Mouse (Mus musculus) 416B (cell line): Measurements from ENCODE around the gene Wdr63.

Experiments
- DNase-seq: peaks from one replicate; pipeline ENCODE4 v3.0.0; 2011; ENCODE audit warnings: low read depth

The Wdr63 gene

DNA sequence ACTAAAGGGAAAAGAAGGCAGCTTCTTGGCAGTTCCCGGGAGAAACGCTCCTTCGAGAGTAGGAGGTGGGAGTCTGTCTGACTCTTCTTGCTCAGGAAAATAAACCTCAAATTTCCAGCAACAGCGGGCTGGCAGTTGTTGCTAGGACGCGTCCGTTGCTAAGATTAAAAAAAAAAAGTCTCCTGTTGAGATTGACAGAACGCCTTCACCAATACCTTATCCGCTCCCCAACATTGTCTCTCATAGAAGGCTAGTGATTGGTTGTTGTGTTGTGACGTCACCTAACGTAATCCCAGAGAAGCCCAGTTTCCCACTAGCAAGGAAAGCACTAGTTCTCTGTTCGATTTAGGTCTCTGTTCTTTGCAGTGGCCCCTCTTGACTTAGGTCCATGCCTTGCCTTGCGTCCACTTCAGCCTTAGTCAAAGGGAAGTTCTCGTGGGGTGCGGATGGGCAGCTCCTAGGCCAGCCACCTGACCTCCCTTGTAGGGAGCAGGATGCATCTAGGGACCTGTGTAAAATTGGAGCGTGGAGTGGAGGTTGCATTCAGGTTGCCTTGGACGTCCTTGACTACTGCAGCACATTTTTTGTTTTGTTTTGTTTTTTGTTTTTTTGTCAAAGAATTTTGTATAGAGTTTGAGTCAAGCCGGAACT lies at the start of gene Wdr63:
Gene Wdr63 (minus strand): TSS at position 210 of the 651 bp plus-strand sequence.
- no peak for DNase-seq

DNA sequence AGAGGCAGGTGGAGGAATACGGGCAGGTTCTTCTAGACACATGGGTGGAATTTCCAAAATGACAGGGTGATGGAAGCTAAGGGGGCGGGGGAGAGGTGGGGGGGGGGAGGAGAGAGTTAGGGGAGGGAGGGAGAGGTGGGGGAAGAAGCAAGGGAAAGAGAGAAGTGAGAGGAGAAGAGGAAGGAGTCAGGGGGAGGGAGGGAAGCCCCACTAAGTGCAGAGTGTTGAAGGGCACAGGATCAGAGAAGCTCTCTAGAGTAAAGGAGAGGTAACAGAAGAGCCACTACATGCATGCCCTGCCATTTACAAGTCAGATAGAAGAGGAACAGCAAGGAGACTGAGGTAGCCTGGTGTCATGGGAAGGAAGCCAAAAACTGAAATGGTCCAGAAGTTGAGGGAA lies 48.9 kb upstream of the Wdr63 start:
- no peak for DNase-seq

DNA sequence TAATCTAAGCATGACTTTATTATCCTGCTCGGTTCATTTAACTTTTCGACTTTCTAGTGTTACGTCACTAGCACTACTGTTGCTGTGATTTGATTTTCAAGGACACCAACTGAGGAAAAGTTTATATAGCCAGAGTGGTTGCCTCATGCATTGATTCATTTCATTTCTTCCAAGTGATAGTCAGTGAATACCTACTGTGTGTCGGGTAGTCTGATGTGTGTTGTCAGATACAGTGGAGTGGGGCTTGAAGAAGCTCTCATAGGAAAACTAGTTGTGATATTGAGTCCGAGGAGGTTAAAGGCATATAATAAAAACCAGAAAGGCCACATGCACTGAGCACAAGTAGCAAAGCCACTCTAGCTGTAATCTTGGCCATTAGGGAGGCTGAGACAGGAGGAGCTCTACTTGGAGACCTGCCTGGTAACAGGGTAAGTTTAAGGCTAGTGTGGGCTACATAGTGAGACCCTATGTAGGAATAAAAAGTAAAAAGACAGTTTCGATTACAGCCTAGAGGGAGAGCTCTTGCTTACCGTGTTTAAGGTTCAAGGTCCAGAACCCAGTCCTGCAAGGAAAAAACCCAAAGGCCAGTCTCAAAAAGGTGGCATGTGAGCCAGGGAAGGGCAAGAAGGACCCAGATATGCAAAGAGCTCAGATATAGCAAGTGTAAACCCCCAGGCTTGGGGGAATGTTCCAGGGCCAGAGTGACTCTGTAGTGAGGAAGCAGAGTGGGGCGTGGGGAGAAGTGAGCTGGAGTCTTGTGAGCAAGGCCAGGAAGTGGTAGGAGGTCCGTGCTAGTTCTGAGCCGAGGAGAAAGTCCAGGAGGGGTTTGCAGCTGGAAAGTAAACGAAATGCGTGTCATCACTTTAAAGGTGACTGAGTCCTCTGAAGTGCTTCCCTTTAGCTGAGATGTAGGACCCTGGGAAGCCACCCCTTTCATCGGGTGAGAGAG lies 48.0 kb upstream of the Wdr63 start:
- no peak for DNase-seq

DNA sequence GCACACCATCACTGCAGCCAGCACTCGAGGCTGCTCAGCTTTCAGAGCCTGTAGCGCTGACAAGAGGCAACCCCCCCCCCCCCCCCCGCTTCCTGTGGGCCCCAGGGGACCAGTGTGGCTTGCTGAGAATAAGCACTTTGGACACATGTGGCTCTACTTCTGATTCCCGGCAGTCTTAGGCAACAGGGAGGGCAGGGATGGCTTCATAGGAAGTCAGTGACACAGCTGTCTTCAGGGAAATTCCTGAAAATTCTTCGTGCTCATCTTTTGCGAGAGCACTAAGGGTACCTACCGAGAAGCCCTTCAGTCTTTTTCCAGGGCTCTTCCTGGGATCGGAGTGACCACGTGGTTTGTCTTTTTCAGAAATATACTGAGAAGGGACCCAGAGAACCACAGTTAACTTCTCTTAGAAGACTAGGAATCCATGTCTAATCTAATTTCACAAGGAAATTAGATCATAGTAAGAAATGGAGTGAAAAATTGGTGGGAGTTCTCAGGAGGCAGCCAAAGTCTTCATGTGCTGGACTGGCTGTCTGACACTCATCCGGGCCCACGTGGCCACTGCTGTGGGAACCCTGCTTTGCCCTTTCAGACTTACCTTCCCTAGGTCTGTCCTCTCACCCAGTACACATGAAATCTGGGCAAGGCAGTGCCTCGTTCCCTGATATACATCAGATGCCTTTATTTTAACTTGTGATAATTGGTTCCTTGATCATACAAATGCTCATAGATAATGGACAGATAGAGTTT lies 46.1 kb upstream of the Wdr63 start:
- peak; percentile 8 for DNase-seq

DNA sequence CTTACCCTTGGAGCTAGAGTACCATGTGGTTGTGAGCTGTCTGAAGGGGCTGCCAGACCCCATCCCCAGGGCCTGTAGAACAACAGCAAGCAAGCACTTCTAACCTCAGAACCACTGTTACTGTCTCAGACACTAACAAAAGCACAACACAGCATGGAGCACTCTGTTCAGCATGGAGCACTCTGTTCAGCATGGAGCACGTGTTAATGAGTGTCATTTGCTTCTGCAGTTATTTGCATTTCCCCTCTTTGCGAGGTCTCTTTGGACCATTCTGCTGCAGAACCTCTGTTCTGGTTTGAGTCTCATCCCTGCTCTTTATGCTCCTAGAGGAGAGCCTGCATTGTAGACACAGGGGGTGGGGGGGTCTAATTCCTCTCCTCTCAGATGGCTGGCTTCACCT lies 45.0 kb upstream of the Wdr63 start:
- DNase-seq = no peak

DNA sequence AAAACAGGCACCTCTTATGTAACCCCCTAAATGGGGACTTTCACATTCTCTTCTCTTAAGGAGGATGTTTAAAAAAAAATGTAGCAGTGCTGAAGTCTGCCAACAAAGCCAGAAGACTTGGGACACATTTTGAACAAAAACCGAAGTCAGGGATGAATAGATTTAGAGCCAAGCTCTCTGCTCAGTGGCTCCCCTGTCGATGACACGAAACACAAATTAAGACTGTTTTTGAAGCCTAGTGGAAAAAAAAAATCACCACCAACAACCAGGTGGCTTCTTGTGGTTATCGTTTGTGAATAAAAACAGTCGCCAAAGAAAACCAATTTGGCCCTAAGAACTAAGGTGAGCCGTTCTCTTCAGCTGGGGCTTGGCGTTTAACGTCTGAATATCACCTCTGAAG lies 44.4 kb upstream of the Wdr63 start:
- no peak for DNase-seq

DNA sequence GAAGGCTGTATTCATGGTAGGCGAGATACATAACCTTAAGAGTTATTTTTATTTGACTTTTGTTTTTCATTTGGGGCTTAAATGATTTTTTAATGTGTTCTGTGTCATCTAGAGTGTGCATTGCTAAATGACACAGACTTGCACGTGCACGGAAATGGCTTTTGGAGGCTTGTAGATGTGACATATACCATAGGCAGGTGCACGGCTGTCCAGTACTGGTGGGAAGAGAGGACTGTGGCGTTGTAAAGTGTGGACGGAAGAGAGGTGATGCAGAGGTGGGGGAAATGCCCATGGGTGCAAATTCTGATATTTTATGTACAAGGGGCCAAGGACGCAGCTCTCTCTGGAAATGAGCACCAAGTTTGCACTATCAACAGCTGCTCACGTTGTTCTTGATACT lies 43.8 kb upstream of the Wdr63 start:
- DNase-seq = no peak

DNA sequence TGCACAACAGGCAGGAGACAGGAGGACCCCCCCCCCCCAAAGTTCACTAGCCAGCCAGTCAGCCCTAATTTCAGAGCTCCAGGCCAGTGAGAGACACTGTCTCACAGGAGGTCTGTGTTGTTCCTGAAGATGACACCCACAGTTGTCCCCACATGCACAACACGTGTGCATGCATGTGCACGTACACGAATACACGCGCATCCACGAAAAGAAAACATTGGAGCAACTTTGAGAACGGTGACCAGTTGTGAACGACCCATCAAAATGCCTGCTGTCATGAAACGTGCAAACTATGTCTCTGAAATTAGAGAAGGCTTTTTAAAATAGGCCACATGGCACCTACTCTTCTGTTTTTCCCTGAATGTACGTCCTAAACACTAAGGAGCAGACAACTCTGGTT lies 43.4 kb upstream of the Wdr63 start:
- no peak for DNase-seq

DNA sequence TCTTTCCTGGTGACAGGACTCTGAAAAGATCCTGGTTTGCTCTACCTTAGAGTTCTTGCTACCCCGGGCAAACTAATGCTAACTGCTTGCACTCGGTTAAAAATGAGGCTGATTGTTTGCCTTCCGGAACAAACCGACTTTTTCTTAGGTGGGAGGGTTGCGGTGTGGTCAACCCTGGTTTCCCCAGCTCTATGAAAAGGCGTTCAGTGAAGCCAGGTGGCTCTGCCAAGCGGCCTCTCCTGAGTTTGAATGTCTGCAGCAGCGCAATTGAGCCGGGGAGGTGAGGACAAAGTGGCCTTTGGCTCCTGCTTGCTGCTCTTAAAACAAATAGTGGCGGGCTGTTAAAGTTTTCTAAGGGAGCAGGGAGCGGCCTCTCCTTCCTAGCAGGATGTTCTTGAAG lies 42.6 kb upstream of the Wdr63 start:
- DNase-seq = no peak

DNA sequence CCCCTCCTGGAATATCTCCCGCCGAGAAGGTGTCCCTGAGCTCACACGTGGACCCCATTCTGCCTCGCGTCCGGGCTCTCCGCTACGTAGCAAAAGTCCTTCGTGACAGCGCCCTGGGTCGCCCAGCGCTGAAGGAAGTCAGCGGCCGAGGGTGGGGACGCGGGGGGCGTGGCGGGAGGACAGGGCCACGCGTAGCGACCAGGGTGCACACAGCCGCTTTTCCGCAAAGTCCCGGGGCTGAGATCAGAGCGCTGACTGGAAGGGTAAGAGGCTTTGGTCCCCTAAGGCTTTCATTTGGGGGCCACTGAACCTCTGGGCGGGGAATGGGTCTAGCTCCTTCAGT lies 42.1 kb upstream of the Wdr63 start:
- DNase-seq = no peak

DNA sequence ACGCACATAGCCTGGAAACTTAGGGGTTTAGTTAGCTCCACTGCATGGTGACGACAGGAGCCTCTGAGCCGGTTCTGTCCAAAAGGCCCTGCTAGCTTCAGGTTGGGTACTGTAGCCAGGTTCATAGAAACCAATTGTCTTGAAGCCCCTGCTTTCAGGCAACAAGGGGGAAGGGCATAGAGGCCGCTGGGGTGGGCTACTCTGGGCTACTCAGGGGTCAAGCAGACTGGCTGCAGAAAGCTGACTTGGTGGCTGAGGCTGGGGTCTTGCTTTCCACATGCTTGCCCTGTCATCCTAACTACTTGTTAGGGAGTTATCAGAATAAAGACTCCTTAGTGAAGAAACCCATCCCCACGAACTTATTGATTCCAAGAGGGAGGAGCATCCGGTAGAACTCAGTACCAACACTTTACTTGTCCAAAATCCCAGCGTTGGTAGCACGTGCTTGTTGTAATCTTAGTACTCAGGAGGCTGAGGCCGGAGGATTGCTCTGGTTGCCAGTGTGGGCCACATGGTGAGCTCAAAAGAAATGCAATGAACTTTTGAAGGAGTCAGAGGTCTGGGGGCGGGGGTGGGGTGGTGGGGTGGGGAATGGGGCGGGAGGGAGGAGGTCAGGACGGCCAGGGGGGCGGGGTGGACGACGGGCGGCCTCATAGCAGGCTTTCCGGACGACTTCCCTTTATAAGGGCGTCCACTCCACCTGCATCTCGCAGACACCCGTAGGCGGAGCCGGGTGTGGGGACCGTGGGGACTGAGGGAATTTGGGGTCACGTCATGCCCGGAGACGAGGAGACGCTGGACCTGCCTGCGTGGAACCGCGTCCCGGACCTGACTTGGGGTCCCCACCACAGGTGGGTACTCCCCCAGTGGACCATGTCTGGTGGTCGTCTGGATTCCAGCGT lies 41.5 kb upstream of the Wdr63 start, which contains the start of gene Mcoln2:
Gene Mcoln2 (plus strand): TSS at position 678 of the 902 bp plus-strand sequence.
- DNase-seq = no peak

DNA sequence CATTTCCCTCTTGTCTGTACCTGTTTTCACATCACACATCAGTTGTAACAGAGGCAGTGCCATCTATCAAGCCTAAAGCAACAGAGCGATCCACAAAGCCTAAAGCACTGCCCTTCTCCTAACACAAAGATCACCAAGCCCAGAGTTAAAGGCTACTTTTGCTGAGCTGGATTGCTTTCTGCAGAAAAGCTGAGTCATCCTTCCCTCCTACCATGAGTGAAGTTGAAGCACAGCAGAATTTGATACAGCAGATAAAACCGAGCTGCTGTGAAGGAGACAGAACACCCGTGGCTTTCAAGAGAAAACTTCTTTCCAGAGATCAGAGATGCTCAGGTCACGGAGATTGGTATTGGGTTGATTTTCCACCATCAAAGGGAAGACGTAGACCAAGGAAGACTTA lies 38.2 kb upstream of the Wdr63 start:
- DNase-seq = peak; percentile 36

DNA sequence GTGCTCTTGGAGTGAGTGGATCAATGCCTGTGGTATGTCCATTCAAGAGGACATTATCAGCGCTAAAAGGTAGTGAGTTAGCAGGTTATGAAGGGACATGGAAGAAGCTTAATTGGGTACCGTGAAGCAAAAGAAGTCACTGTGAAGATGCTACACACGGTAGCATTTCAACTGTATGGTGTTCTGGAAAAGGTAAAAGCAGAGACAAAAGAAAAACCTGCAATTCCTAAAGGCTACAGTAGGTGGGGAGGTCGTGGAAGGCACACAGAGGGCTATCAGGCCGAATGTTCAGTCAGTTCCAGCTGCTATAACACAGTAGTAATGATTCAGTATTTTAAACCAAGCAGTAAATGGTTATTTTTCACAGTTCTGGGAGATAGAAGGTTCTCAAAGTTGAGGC lies 37.6 kb upstream of the Wdr63 start:
- DNase-seq = no peak

DNA sequence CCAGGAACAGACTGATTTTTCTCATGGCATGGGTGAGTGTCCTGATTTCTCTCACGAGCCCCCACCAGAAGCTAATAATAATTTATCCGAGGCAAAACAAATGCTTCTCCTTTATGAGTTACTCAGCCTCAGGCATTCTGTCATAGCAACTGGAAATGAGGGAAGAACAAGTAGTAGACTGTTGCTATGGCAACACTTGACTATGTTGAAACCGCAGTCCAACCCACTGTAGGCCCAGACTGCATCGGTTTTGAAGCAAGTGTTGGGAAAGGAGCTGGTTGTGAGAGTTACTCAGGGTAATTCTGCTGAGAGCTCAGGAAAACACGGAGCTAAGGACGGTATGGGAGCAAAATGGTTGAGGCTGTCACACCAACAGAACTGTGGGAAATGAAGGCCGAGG lies 34.6 kb upstream of the Wdr63 start:
- no peak for DNase-seq

DNA sequence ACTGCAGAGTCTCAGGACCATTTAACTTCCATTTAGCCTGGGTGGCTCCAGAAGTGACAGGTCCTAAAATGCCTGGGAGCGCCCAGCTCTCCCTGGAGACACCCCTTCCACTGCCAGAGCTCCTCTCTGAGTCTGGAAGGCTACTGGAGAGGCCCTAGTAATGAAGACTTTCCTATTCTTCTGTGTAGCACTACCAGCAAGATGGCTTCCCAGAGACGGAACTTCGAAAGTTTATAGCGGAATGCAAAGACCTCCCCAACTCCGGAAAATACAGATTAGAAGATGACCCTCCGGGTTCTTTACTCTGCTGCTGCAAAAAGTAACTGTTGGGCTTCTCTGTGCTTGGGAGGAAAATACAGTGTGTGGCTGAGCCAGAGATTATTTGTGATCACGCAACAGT lies 32.3 kb upstream of the Wdr63 start:
- DNase-seq = no peak

DNA sequence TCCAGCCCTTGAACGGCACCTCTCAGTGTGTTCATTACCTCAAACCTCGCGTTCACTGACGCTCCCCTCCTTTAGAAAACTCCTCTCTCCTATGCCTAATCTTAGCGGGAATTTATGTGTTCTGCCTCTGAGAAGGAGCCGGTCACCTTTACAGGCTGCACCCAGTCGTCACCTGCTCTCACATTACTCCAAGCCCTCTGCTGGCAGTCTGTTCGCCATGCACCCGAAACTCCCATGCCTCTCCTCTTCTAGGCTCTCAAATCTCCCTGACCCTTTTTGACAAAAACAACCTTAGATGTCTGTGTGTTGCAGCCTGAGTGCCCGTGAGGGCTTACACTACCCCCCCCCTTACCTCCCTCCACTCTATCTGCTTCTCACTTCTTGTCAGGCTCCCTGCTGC lies 28.5 kb upstream of the Wdr63 start:
- DNase-seq = no peak

DNA sequence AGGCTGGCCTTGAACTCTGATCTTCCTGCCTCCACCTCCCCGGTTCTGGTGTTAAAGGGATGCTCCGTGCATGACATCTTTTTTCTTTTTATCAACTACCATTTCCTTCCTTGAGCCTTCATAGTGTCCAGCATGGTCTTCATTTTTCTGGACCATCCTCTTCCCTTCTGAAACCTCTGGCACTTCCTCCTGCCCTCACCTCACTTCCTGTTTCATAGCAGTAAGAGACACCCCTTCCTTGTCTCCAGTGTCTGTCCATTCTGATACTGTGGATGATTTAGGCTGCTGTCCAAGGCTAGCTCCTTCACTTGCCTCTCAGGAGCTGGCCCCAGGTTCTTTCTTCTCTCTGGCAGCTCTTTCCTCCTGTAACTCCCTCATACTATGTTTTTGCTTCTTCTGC lies 27.5 kb upstream of the Wdr63 start:
- DNase-seq = no peak

DNA sequence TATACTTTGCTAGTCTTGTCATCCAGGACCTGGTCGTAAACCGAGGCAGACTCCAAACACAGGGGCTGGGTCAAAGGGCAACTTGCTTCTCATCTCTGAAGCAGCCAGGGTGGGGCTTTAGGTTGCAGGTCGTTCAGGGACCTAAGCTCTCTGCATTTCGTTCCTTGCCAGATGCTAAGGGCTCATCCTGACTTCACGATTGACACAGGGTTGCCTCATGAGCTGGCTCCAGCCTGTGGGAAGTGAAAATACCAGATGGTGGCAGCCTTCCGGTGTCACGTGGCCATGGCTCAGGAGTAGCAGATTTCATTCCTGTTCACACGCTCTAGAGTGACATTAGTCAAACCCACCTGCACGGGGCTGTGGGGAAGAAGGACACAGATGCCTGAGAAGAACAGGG lies 26.9 kb upstream of the Wdr63 start:
- DNase-seq = no peak

DNA sequence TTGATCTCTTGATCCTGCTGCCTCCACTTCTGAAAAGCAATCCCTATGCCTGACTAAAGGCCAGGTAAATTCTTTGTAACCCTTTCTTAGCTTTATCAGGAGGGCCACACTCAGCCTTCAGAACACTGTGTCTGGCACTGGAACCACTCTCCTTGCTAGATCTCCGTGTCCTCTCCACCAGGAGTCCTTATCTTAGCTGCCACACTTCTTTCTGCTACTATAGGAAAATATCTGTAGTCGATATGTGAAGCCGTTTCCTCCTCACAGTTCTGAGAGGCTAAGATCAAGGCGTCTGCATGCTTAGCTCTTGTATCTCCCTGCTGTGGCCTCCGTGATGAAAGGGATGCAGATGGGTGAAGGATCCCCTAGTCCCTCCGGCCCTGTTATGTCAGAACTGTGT lies 19.3 kb upstream of the Wdr63 start:
- no peak for DNase-seq

DNA sequence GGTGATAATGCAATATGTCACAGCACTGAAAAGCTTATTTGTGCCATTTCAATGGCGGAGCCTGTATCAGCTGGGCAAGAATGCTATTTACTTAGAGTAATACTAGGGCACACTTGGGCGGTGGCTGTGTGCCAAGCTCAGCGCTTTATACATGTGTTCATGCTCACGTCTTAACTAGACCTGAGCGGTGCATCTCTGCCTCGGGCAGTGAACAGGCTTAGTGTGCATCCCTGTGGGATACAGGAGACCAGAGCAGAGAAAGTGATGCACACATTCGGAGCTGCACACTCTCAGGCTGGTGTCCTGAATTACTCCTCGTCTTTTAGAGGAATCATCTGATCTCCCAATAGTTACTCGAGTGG lies 15.5 kb upstream of the Wdr63 start:
- DNase-seq = no peak

DNA sequence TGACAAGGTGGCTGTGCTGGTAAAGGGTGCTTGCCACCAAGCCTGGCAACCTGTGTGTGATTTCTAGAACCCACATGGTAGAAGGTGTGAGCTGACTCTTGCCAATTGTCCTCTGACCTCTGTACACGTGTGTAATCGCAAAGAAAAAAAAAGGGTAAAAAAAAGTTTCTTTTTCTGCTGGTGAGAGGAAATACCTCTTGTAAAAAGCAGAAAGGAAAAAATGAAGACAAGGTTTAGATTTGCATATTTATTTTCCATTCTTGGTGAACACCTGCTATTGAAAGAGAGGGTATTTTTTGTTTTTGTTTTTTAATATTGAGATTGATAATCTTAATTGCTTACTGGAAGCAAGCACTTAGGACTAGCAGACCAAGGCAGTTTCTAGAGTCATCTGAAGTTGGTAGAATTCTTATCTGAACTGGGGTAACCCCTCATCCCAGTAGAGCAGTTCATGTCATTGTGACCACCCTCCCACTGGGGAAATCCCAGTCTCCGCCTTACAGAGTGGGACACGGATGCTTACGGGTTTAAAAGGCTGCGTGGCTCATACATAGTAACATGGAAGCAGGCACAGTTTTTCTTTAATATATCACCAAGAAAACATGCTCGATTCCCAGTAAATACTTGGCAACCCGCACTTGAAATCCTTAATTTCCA lies 15.0 kb upstream of the Wdr63 start:
- no peak for DNase-seq

DNA sequence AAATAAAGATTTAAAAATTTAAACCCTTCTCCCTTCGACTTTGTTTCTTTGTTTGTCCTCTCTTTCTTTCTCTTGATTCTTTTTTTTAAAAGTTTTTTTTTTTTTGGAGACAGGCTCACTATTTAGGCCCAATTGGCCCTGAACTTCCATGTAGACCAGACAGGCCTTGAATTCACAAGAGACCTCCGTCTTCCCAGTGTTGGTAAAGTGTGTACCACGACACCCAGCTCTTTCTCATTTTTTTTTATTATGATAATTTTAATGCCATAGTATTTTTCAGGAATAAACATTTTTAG lies 14.1 kb upstream of the Wdr63 start:
- no peak for DNase-seq
